Mouse (Mus musculus) c-Kit-negative CD71-positive TER-119-positive erythroid progenitor cells, embryonic 14.5 days (primary cell): ENCODE measurements around the gene Zim1.
A peak's percentile ranks its signal among the peaks of the same experiment; 100 is the strongest.

Source experiments
- DNase-seq: peaks from one replicate; pipeline ENCODE4 v3.0.0-alpha.2; 2013; ENCODE audit warnings: low read depth, low spot score

Gene Zim1

DNA sequence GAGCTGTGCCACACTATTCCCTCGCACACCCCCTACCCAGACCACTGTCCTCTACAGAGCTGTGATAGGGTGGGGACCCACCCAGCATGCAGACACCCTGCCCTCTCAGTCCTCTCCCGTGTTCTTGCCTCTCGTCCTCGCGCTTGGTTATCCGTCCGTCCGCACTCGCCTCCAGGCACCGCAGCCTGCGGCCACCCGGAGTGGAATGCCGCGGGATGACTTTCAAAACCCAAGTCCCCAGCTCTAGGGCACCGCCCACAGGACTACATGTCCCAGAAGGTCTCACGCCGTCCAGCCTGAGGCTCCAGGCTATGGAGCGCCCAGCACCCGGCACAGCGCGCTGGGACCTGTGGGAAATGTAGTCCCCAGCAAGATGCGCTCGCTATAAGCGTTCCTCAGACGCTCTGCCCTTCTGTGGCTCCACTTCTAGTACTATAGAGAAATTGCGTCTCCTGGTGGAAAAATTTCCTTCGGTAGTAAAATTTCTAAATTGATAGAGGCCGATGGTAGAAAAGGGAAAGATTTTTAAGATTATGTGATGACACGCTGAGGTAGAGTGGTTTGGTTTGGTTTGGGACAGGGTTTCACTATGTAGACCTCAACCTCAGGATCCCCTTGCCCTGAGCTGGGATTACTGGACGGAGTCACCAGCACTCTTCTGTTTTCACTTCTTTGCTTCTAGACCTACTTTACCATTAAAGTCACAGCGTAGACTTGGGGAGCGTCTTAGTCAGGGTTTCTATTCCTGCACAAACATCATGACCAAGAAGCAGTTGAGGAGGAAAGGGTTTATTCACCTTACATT, at the start of gene Zim1:
Gene Zim1, minus strand, starts transcription at position 210 of the 805 bp plus-strand sequence.
- no peak for DNase-seq

DNA sequence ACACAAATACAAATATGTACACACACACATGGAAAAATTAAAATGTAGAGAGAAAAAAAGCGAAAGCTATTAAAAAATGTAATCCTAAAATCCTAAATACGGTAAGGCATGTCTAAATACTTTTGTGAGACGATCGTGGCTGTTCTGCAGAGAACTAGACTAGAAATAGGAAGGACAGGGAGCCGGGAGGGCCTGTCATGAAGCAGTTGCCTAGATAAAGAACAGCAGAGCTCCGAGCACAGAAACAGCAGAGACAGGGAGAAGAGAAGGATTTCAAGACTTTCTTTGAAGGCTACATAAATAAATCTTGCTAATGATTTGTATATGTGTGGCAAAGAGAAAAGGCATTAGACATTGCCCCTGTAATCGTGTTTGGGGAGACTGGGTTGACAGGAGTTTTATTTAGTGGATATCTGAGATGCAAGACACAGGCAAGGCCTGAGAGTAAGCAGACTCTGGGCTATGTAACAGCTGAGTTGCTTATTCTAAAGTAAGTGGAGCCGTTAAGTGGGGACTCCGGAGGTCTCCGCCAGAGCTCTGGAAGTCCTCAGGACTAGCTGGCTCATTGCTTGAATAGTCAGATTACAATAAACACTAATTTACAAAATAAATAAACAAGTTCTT, 48.1 kb upstream of the Zim1 start:
- no peak for DNase-seq

DNA sequence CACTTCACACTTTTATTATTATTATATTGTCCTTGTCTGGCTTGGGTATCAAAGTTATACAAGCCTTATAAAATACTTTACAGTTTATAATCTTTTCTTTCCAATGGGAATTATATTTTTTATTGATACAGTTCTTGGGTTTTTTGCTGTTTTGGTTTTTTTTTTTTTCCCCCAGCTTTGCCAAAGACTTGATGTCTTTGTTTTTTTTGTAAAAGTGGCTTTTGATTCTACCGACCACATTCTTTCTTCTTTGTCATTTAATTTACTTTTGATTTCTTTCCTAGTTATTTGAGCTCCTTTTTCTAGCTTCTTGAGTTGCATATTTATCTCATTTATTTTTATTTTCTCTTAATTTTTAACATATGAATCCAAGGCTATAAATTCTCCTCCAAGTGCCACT, 39.8 kb upstream of the Zim1 start:
- DNase-seq = no peak

DNA sequence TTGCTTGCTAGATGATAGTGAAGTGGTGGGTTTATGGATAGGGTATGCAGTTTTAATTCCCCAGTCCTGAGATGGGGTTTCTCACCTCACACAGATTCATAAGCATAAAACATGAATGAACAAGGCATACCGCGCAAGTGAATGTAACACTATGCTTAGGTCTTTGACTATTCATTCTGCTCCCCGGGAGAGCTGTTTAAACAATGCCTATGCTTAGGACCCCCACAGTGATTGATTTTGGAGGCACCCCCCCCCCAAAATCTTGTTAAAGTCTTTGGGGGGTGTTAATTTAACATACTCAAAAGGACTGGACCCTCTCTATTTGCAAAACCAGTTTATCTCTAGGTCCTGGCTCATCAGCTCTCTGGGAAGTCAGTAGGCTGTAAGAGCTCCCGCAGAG, 35.7 kb upstream of the Zim1 start:
- DNase-seq = no peak

DNA sequence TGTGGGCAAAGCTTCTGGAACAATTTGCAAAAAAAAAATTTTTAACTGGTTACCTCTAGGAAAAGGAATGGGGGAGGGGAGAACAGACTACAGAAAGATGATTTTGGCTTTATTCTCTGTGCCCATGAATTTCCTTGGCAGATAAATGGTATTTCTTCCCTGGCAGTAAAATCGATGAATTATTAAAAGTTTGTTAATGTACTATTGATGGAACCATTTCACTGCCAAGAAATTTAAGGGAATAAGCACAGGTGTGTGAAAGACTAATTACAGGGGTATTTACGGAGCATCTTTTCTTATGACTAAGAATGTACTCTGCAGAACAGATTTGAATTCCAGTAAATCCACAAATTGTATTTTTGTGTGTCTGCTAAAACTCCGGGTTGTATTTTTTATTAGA, 35.1 kb upstream of the Zim1 start:
- no peak for DNase-seq

DNA sequence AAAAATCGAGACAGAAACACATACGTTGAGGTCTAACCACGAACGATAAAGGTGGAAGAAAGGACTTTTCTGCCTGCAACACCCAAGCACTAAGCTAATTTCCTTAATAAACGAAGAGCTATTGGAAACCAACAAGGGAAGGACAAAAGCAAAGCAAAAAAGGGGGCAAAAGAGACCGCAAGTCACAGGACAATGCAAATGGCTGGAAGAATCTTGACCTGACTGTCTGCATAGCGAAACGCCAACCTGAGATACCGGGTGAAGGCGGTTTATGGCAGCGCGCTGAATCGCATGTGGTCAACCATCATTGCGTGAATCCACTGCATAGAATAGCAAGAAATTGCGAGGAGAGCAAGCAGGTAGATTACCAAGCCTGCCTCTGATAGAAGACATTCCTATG, 34.6 kb upstream of the Zim1 start:
- no peak for DNase-seq

DNA sequence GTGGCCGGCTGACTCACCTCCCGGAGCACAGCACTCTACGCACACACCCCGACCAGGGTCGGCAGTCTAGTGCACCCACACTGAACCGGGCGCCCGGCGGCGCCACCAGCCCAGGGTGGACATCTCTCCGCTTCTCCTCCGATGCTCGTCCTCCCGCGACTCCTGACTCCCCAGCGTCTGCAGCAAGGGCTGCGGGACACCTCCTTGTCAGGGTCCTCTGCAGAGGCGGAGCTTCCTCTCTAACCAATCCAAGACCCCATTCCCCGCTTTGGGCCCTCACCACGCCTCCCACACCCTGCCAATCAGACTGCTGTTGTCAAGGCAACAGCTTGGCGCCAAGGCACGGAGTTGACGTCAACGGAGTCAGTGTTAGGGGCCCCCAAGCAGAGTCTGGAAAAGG, 34.0 kb upstream of the Zim1 start, which contains the start of the genes Peg3 and Usp29:
Gene Peg3, minus strand, starts transcription at position 191 of the 400 bp plus-strand sequence.
Gene Usp29, plus strand, starts transcription at position 338 of the 400 bp plus-strand sequence.
- no peak for DNase-seq

DNA sequence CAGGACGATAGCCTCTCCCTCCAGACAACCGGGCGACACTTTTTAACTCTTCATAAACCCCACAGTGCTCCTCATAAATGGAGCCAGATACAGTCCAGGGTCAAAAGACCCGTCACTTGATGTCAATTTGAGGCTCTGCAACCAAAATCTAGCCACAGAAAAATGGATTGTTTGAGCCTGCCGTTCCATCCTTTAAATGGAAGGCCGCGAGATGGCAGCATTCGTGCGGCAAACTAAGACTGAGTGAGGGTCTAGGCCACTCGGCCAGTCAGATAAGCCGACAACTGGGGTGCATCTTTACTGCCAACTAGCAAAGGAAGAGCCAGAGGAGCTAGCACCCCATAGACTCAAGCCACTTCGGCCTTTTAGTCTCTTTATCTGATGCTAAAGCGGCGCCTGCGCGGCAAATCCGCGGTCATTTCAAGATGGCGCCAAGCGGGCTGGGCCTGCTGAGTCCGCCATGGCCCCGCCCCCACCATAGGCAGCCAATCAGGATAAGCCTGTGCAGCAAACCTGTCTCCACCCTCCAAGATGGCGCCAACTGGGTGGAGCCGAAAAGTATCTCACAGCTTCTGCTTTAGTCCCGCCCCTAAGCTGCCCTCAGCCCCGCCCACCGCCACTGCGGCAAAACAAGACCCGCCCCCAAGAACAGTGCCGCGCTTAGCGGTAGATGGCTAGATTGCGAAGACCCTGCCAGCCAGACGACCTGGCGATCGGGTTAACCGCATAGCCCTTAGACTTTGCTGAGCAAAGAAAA, 33.0 kb upstream of the Zim1 start:
- peak; percentile 66 for DNase-seq

DNA sequence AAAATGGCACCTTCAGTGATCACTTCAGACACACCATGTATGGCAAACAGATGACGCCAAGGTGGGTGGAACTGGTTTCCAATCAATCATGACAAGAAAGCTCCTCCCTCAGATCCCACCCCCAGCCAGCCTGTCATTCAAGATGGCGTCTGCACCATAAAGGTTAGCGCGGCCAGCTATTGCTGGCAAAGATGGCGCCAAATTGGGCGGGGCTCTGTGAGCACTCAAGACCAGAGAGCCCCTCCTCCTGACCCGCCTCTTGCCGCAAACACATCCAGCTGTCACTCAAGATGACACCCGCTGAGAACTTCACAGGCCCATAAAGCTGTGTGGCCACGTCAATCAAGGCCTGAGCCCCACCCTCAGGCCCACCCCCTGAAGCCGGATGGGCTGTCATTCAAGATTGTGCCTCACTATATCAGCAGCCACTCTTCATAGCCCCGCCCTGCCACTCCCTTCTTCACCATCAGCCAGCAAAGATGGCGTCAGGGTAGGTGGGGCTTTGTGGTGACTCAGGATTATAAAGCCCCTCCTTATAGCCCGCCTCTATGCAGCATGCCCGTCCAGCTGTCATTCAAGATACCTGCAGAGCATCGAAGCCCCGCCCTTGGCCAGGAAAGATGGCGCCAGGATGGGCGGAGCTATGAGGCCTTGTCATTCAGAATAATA, 32.1 kb upstream of the Zim1 start:
- peak; percentile 59 for DNase-seq

DNA sequence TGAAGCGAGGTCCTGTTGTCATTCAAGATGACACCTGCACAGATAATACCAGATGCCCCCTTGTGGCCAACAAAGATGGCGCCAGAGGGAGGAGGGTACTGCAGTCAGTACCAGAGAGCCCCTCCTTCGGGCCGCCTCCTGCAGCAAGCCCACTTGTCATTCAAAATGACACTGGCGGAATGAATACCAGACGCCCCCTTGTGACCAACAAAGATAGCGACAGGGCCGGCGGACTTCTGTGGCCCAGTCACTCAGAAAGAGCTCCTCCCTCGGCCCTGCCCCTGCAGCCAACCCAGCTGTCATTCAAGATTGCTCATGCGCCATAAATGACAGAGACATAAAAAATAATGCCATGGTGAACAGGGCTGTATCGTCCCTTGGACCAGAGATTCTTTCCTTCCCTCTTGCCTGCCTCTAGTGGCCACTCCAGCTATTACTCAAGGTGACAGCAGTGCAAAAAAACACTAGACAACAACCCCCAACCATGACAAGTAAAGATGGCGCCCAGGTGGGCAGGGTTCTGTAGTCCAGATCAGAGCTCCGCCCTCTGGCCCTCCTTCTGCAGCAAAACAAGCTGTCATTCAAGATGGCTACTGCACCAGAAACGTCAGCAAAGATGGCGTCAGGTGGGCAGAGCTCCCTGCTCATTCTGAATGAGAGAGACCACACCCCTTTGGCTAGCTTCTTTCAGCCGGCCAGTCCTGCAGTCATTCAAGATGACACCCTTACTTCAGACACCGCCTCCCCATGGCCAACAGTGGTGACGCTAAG, 31.3 kb upstream of the Zim1 start:
- no peak for DNase-seq

DNA sequence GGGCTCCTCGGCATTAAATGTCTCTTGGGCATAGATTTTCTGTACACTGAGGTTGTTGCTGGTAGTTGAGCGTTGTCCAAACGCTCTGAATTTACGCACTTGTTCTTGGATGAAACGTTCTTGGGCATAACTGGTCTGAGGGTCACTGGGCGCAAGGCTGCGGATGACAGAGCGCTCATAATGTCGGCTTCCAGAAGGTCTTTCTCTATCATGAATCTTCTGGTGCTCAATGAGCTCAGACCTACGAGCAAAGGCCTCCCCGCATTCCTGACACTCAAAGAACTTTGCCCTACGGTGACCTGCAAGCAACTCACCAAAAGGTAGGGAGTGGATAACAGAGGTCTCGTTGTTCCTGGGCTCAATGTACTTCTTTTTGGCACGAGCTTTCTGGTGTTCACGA, 13.1 kb upstream of the Zim1 start:
- DNase-seq = no peak

DNA sequence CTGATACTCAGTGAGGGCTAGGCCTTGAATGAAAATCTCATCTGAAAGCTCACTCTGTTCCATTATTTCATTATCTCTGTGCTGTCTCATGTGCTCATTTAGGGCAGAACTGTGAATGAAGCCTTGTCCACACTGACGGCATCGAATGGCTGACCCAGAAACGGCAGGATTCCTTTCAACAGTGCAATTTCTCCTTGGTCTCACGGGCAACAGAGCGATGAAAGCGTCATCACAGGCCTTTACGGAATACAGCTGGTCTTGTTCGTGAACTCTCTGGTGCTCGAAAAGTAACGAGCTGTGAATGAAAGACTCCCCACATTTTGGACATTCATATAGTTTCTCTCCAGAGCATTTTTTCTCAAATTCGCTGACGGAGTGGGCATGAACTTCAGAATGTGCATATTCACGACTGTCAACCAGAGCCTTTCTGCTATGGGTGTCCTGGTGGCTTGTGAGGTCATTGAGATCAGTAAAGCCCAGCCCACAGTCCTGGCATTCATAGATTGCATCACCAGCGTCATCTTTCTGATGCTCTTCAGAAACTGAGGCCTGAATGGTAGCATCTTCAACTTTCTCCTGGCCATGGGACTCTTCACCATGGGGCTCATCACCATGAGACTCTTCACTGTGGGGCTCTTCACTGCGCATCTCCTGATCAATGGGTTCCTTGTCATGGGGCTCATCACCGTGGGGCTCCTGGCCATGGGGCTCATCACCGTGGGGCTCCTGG, 12.4 kb upstream of the Zim1 start:
- DNase-seq = no peak

DNA sequence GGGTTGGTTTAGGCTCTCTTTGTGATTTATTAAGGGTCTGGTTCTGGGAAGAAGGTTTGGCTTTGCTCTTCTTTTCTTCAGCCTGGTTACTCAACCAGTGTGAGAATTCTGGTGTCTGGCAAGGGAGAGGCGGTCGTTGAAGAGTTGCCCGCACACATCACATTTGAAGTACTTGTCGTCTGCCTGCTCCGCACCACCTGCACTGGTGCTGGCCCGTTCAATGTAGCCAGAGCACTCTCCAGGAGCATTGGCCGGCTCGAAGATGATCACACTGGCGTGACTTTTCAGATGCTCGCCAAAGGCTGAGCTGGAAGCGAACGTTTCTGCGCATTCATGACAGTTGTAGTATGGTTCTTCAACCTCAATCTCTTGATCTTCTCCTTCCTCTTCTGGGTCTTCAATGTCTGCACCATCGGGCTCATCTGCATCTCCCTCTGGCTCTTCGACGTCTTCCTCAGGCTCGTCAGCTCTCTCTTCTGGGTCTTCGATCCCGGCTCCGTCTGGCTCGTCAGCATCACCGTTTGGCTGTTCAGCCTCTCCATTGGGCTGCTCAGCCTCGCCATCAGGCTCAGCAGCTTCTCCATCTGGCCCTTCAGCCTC, 11.3 kb upstream of the Zim1 start:
- DNase-seq = no peak

DNA sequence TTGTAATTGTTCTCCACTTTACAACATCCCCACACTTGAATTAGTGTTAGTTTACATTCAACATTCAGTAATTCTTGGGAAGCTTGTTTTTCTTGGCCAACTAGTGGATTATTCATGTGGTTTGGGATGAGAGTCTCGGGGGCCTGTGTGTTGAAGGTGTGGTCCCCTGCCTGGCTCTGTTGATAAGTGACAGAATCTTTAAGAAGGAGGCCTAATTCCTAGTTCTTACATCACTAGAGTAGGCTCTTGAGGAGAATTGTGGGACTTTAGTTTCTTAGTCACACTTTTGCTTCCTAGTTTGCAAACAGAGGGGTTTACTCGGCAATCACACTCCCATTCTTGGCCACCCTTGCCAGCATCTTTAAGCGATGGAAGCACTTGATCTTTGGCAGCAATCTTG, 3.0 kb upstream of the Zim1 start:
- DNase-seq = no peak

DNA sequence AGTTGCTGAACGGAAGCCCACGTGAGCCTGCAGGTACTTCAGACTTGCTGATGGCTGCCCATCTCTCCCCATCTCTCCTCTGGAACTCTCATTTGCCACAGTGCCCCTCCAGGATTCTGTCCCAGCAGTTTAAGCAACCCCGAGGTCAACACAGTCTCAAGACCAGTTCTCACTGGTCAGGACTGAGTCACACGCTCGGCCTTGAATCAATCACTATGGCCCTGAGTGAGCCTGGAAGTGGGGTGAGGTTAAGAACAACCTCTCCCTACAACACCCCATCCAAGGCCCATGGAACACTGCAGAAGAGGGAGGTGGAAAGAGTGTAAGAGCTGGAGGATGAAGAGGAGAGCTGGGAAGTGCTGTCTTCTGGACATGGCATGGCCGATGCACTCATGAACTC, 10.7 kb downstream of the Zim1 start:
- no peak for DNase-seq

DNA sequence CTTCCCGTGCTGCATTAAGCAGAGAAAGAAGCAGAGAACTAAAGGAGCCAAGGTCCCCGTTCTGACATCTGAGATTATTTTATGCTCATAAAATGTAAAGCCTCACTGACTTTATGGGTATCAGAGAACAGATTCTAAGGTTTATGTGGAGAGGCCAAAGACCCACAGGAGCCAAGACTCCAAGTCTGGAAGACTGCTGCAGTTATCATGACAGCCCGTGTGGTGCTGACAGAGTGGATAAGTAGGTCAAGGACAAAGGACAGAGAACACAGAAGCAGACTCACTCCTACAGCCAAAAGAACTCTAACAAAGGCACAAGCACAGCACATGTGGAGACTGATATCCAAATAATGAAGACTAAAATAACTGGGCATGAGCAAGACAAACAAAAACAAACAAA, 29.5 kb downstream of the Zim1 start:
- no peak for DNase-seq

DNA sequence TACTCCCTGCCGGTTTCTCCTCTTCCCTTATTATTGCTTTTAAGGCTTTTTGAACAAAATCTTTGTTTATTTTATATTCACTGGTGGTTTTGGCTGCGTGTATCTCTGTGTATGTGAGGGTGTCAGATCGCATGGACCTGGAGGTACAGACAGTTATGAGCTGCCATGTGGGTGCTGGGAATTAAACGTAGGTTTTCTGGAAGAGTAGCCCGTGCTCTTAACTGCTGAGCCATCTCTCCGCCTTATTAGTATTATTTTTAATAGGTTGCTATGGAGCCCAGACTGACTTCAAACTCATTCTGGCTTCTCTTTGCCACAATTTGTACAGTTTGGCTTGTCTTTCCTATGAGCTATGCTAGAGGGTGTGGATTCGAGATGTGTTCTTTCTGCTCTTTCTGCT, 32.8 kb downstream of the Zim1 start:
- DNase-seq = no peak

DNA sequence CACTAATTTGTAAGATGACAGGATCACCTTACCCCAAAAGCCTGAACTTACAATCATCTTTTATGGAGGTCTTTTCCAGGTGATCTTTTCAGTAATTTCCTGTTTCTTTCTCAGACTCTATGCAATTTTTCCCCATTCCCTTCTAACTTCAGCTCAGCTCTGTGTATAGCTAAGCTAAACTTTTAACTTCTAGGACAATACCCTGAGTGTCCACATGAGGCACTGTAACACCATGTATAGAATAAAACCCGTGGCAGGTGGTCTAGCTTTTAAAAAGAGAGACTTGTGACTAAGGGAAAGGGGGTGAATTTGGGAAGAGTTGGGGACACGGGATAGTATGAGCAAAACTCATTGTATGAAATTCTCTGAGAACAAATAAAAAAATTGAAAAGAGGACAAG, 36.6 kb downstream of the Zim1 start:
- DNase-seq = no peak

DNA sequence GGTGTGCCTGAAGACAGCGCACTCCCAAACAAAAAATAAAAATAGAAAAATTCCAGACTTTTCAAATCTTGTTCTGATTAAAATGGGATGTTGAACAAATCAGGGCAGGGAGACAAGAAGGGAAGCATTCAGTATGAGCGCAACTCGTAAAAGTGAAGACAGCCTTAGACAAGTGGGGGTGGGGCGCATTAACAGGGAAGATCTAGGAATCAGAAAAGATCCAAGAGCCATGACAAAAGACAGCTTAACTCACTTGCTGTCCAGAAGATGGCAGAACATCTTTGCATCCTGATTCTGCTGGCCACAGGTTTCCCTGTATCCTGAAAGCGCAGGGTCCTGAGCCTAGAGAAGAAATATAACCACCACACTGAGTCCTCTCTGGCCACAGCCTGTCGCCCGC, 37.6 kb downstream of the Zim1 start:
- no peak for DNase-seq

DNA sequence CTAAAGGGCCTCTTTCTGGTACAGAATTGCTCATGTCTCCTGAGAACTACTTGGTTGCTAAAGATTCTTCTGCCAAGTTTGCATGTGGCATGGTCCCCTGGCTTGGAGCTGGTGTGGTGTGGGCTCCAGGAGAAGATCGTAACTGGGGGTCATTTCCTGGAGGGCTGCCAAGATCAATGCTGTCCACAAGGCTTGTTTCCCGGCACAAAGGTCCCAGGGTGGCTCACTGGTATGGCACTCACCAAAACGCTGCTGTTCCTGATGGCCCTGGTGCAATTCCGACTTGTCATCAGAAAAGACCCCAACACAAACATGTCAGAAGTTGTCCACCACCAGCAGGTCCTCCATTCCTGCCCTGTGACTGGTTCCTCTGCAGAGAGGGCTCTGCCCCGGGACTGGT, 44.1 kb downstream of the Zim1 start:
- DNase-seq = no peak
